Mouse (Mus musculus): ENCODE measurements around the gene Rrp12. TPM values are rescaled to one million over a fixed set of nuclear protein-coding genes. Genes with fewer than 3 reads are reported as not detected.

Rrp12 gene
- polyA plus RNA-seq (2012; rRNA removed; ENCODE audit: low replicate concordance), result 7.1 and 13.5 TPM in 2 replicates

GRCm38 (mm10) chr19:41895460-41896318 is at the start of gene Rrp12:
Gene Rrp12 (minus strand): TSS chr19:41896173.

GRCm38 (mm10) chr19:41933179-41934086 is 37.5 kb upstream of the Rrp12 start, which contains the start of the genes Exosc1 and Zdhhc16:
Gene Exosc1 (minus strand): TSS chr19:41933423.
Gene Zdhhc16 (plus strand): TSS chr19:41933480.

GRCm38 (mm10) chr19:41911178-41912073 is 15.5 kb upstream of the Rrp12 start, which contains the start of gene Pgam1:
Gene Pgam1 (plus strand): TSS chr19:41911923.

GRCm38 (mm10) chr19:41847992-41848851 is 47.8 kb downstream of the Rrp12 start, which contains the start of gene Frat2:
Gene Frat2 (minus strand): TSS chr19:41848132.

GRCm38 (mm10) chr19:41829381-41830105 is 66.4 kb downstream of the Rrp12 start, which contains the start of gene Frat1:
Gene Frat1 (plus strand): TSS chr19:41829970.

Other genes with a start within 250 kb of the Rrp12 start
- 0.40 and 0.47 TPM in 2 replicates for gene Slit1, start 152.5 kb downstream of the Rrp12 start, polyA plus RNA-seq (2012; rRNA removed; ENCODE audit: low replicate concordance)
- 2.7 and 5.3 TPM in 2 replicates for gene Arhgap19, start 94.1 kb downstream of the Rrp12 start, polyA plus RNA-seq (2012; rRNA removed; ENCODE audit: low replicate concordance)
- gene Frat1, start 66.2 kb downstream of the Rrp12 start, polyA plus RNA-seq (2012; rRNA removed; ENCODE audit: low replicate concordance), result 2.2 and 4.4 TPM in 2 replicates
- gene Frat2, start 48.0 kb downstream of the Rrp12 start, polyA plus RNA-seq (2012; rRNA removed; ENCODE audit: low replicate concordance), result 1.8 and 3.6 TPM in 2 replicates
- gene Pgam1, start 15.8 kb upstream of the Rrp12 start, polyA plus RNA-seq (2012; rRNA removed; ENCODE audit: low replicate concordance), result 346 and 357 TPM in 2 replicates
- 15.7 and 24.5 TPM in 2 replicates for gene Exosc1, start 37.2 kb upstream of the Rrp12 start, polyA plus RNA-seq (2012; rRNA removed; ENCODE audit: low replicate concordance)
- 59.7 and 116 TPM in 2 replicates for gene Zdhhc16, start 37.3 kb upstream of the Rrp12 start, polyA plus RNA-seq (2012; rRNA removed; ENCODE audit: low replicate concordance)
- 55.1 and 85.4 TPM in 2 replicates for gene Mms19, start 85.0 kb upstream of the Rrp12 start, polyA plus RNA-seq (2012; rRNA removed; ENCODE audit: low replicate concordance)
- 40.4 and 49.3 TPM in 2 replicates for gene Ubtd1, start 85.6 kb upstream of the Rrp12 start, polyA plus RNA-seq (2012; rRNA removed; ENCODE audit: low replicate concordance)
- not detected in 2 replicates for gene Ankrd2, start 139.8 kb upstream of the Rrp12 start, polyA plus RNA-seq (2012; rRNA removed; ENCODE audit: low replicate concordance)
- gene Hoga1, start 149.4 kb upstream of the Rrp12 start, polyA plus RNA-seq (2012; rRNA removed; ENCODE audit: low replicate concordance), result 6.7 and 9.9 TPM in 2 replicates
- 1.1 and 1.4 TPM in 2 replicates for gene 4933411K16Rik, start 156.1 kb upstream of the Rrp12 start, polyA plus RNA-seq (2012; rRNA removed; ENCODE audit: low replicate concordance)
- 1.9 and 12.7 TPM in 2 replicates for gene Morn4, start 190.2 kb upstream of the Rrp12 start, polyA plus RNA-seq (2012; rRNA removed; ENCODE audit: low replicate concordance)
- gene Pi4k2a, start 194.3 kb upstream of the Rrp12 start, polyA plus RNA-seq (2012; rRNA removed; ENCODE audit: low replicate concordance), result 45.4 and 48.7 TPM in 2 replicates
- 16.3 and 16.5 TPM in 2 replicates for gene Avpi1, start 232.9 kb upstream of the Rrp12 start, polyA plus RNA-seq (2012; rRNA removed; ENCODE audit: low replicate concordance)